Mouse (Mus musculus) C2C12 (cell line): ENCODE results near the gene Trmt2a.

Experiments used
- CTCF ChIP-seq: IDR thresholded peaks from one replicate; pipeline ENCODE4 v1.5.1; 2011; ENCODE audit not compliant: control insufficient read depth, insufficient read depth, insufficient read length
- MYOD1 ChIP-seq: IDR thresholded peaks from one replicate; pipeline ENCODE4 v1.6.1; 2011; ENCODE audit warnings: low read depth; ENCODE audit not compliant: control insufficient read depth, insufficient read length

GRCm38 (mm10) chr16:18218580-18218996 lies 29.9 kb upstream of the Trmt2a start:
- TF ChIP-seq CTCF (no peak), MYOD1 (no peak)
